Mouse (Mus musculus): ENCODE results near the gene Arid5b.

GRCm38 (mm10) chr10:68140871-68141270, 137.7 kb downstream of the Arid5b start:
- TF ChIP-seq CTCF (IDR thresholded peaks at IDR 0.05; ENCODE audit: low read depth) (no peak), EP300 (IDR thresholded peaks at IDR 0.05; ENCODE audit: low read depth) (no peak)

All from liver, embryonic 14.5 days (tissue).